9 mouse cellular contexts compared by ENCODE assay signal in the genomic region with DNA sequence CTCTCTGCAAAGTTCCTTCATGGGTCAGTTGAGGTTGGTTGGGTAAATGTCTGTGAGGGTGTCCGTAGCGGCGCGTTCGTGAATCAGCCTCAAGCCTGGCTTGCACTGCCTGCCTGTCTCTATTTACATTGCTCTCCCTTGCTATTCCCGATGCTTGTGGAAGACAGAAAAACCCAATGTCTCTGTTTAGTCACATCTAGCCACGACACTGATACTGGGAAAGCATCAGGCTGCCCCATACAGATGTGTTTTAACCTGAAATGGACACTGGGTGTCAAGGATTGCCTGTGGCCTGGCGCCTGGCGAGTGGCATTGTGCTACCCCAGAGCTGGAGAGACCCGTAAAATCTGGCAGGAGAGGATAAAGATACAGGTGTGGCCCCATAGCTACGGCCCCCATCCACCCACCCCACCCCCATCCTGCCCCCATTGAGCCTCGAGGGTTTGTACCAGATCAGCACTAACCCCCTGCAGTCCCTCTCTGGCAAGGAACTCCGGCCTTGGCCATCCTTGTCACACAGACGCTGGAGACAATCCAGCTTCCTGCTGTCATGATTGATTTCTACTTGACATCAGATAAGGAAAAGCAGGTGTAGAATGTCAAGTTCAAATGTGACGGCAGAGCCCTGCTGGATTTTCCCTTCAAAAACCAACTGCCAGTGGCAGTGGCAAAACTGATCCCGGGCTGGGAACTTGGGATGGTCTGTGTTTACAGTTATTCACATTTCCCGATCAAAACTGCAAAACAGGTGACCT.
A peak's percentile ranks its signal among the peaks of the same experiment; 100 is the strongest.
DNase-seq lines count a peak whose midpoint lies in the region; ATAC-seq and TF ChIP-seq lines count a peak whose summit lies in the region.
"Had no signal": no experiment of that assay in that cellular context is flagged by ENCODE, and none has a peak within 500 bp of the region (broad histone marks: within the 10 kb centered on the region; RNA-seq: fewer than 3 reads in every experiment).

No protein-coding gene starts in this region.

- 33% methylated on average over 17 of the region's 17 CpGs for WGBS in heart, postnatal 0 days
- WGBS in hindbrain, postnatal 0 days = 19% methylated on average over 17 of the region's 17 CpGs
- WGBS in midbrain, postnatal 0 days = 23% methylated on average over 17 of the region's 17 CpGs

- TF ChIP-seq CTCF in heart, postnatal 0 days (IDR thresholded peaks at IDR 0.05; ENCODE audit: low read depth) = no peak
- no peak for TF ChIP-seq CTCF in bone marrow macrophage, adult 2 months (IDR thresholded peaks at IDR 0.05; ENCODE audit: low read depth, low read length)
- TF ChIP-seq CTCF in hindbrain, postnatal 0 days (IDR thresholded peaks at IDR 0.05; ENCODE audit: low read depth) = no peak
- no peak for TF ChIP-seq CTCF in midbrain, postnatal 0 days (IDR thresholded peaks at IDR 0.05)

- no peaks in the 10 kb centered on the region for H3K36me3 ChIP-seq in heart, postnatal 0 days (replicated peaks; ENCODE audit: control insufficient read depth, insufficient read depth, low read length)
- H3K36me3 ChIP-seq in hindbrain, postnatal 0 days (ENCODE audit: insufficient read depth, low read length) = no peaks in the 10 kb centered on the region
- no peaks in the 10 kb centered on the region for H3K36me3 ChIP-seq in midbrain, postnatal 0 days (ENCODE audit: insufficient read depth, low read length)

- H3K27ac ChIP-seq in heart, postnatal 0 days (ENCODE audit: low read depth) = no peak overlapping the region
- H3K27ac ChIP-seq in bone marrow macrophage, adult 2 months (ENCODE audit: insufficient read depth, low read depth, low read length) = no peak overlapping the region
- H3K27ac ChIP-seq in hindbrain, postnatal 0 days = no peak overlapping the region
- no peak overlapping the region for H3K27ac ChIP-seq in midbrain, postnatal 0 days (ENCODE audit: low read depth, low read length)

- TF ChIP-seq POLR2A in bone marrow macrophage, adult 2 months (IDR thresholded peaks at IDR 0.05; ENCODE audit: borderline replicate concordance, low read depth, low read length) = no peak

- TF ChIP-seq EP300 in heart, postnatal 0 days (IDR thresholded peaks at IDR 0.05; ENCODE audit: low read depth) = no peak

- peak overlapping the region; percentile 74 for H3K4me2 ChIP-seq in heart, postnatal 0 days (ENCODE audit: low read depth, low read length)
- peak overlapping the region; percentile 48 for H3K4me2 ChIP-seq in hindbrain, postnatal 0 days (ENCODE audit: low read depth, low read length)
- H3K4me2 ChIP-seq in midbrain, postnatal 0 days (ENCODE audit: low read depth, low read length, poor library complexity, severe bottlenecking) = peak overlapping the region; percentile 51

- no peak for ATAC-seq in heart, postnatal 0 days (ENCODE audit: insufficient read depth, low read depth)
- ATAC-seq in hindbrain, postnatal 0 days = no peak
- ATAC-seq in midbrain, postnatal 0 days (ENCODE audit: low FRiP score) = no peak
- ATAC-seq in megakaryocyte-erythroid progenitor cell, adult 5-6 weeks (replicated peaks; ENCODE audit: low FRiP score, low TSS enrichment, poor library complexity, severe bottlenecking) = no peak
- ATAC-seq: Patski had no signal

- peaks cover 5% of the 10 kb centered on the region for H3K4me1 ChIP-seq in heart, postnatal 0 days (ENCODE audit: control insufficient read depth, insufficient read depth)
- peaks cover 9% of the 10 kb centered on the region for H3K4me1 ChIP-seq in bone marrow macrophage, adult 2 months (ENCODE audit: control insufficient read depth, insufficient read depth, low read length)
- no peaks in the 10 kb centered on the region for H3K4me1 ChIP-seq in hindbrain, postnatal 0 days (ENCODE audit: insufficient read depth, low read length)
- peaks cover 6% of the 10 kb centered on the region; the same call in 1 of the 2 replicates for H3K4me1 ChIP-seq in midbrain, postnatal 0 days (ENCODE audit: insufficient read depth, low read length)

- H3K9ac ChIP-seq in heart, postnatal 0 days (replicated peaks; ENCODE audit: low read depth, low read length) = no peak overlapping the region
- no peak overlapping the region for H3K9ac ChIP-seq in hindbrain, postnatal 0 days (replicated peaks; ENCODE audit: low read length)
- H3K9ac ChIP-seq in midbrain, postnatal 0 days (replicated peaks; ENCODE audit: low read length, poor library complexity, severe bottlenecking) = no peak overlapping the region

- peaks cover 29% of the 10 kb centered on the region for H3K27me3 ChIP-seq in heart, postnatal 0 days (ENCODE audit: control insufficient read depth, insufficient read depth, low read length)
- H3K27me3 ChIP-seq in hindbrain, postnatal 0 days (ENCODE audit: insufficient read depth, low read length) = peaks cover 24% of the 10 kb centered on the region
- H3K27me3 ChIP-seq in midbrain, postnatal 0 days (ENCODE audit: insufficient read depth, low read length) = peaks cover 18% of the 10 kb centered on the region
- H3K27me3 ChIP-seq: Patski had no signal

- peak overlapping the region; percentile 42 for H3K4me3 ChIP-seq in heart, postnatal 0 days (ENCODE audit: low read depth, low read length)
- peak overlapping the region; percentile 10; the same call in 1 of the 2 replicates for H3K4me3 ChIP-seq in bone marrow macrophage, adult 2 months (ENCODE audit: insufficient read depth, low read length)
- peak overlapping the region; percentile 3; the same call in 1 of the 2 replicates for H3K4me3 ChIP-seq in hindbrain, postnatal 0 days (ENCODE audit: low read length)
- H3K4me3 ChIP-seq in midbrain, postnatal 0 days (ENCODE audit: low read depth, low read length) = no peak overlapping the region

- DNase-seq in heart, postnatal 0 days (ENCODE audit: low spot score) = no peak
- DNase-seq in heart, adult 8-10 months (ENCODE audit: low spot score) = no peak
- no peak for DNase-seq in hindbrain, postnatal 0 days (ENCODE audit: low spot score)
- DNase-seq in midbrain, postnatal 0 days (ENCODE audit: low spot score) = no peak
- no peak for DNase-seq in layer of hippocampus, adult 8-10 months (ENCODE audit: low spot score in 2 of 2)
- DNase-seq in right cerebral cortex, adult 2 months (ENCODE audit: low spot score in 2 of 2) = no peak

- H3K9me3 ChIP-seq in heart, postnatal 0 days (replicated peaks; ENCODE audit: control insufficient read depth, low read length) = no peaks in the 10 kb centered on the region
- no peaks in the 10 kb centered on the region for H3K9me3 ChIP-seq in hindbrain, postnatal 0 days (ENCODE audit: low read length)
- no peaks in the 10 kb centered on the region for H3K9me3 ChIP-seq in midbrain, postnatal 0 days (ENCODE audit: low read length)
